Comparison of ENCODE assay signal across 8 mouse cellular contexts in genomic region chr11:110251534-110251933, GRCm38 (mm10). TPM values are rescaled to one million over a fixed set of nuclear protein-coding genes. Genes with fewer than 3 reads are reported as not detected.
A peak's percentile ranks its signal among the peaks of the same experiment; 100 is the strongest.
DNase-seq lines count a peak whose midpoint lies in the region; ATAC-seq and TF ChIP-seq lines count a peak whose summit lies in the region.

Gene Abca6, minus strand, starts transcription at chr11:110251776.

- H3K4me3 ChIP-seq in forebrain, embryonic 16.5 days (replicated peaks; ENCODE audit: low read length) = peak within 1 kb of the TSS; percentile 17
- H3K4me3 ChIP-seq in hindbrain, embryonic 14.5 days (replicated peaks; ENCODE audit: low read length) = peak within 1 kb of the TSS; percentile 16; the same call in 1 of the 2 replicates
- H3K4me3 ChIP-seq in lung, embryonic 14.5 days (ENCODE audit: low read depth, low read length) = peak within 1 kb of the TSS; percentile 19

- peak within 1 kb of the TSS; percentile 36 for H3K4me2 ChIP-seq in forebrain, embryonic 16.5 days (ENCODE audit: low read length)
- peak within 1 kb of the TSS; percentile 47 for H3K4me2 ChIP-seq in hindbrain, embryonic 14.5 days (replicated peaks)
- peak within 1 kb of the TSS; percentile 49 for H3K4me2 ChIP-seq in lung, embryonic 14.5 days

- H3K36me3 ChIP-seq in forebrain, embryonic 16.5 days (ENCODE audit: control insufficient read depth, insufficient read depth) = no peaks in the 10 kb centered on the region
- H3K36me3 ChIP-seq in hindbrain, embryonic 14.5 days (replicated peaks; ENCODE audit: control insufficient read depth, insufficient read depth) = no peaks in the 10 kb centered on the region
- no peaks in the 10 kb centered on the region for H3K36me3 ChIP-seq in lung, embryonic 14.5 days (ENCODE audit: insufficient read depth)

- H3K9me3 ChIP-seq in forebrain, embryonic 16.5 days (ENCODE audit: control insufficient read depth, low read length) = no peaks in the 10 kb centered on the region
- no peaks in the 10 kb centered on the region for H3K9me3 ChIP-seq in hindbrain, embryonic 14.5 days (ENCODE audit: control insufficient read depth, low read length)
- H3K9me3 ChIP-seq in lung, embryonic 14.5 days (ENCODE audit: low read depth, low read length) = no peaks in the 10 kb centered on the region

- peak; percentile 18 for DNase-seq in thymus, postnatal 14 days
- no peak for DNase-seq in thymus, postnatal 0 days (ENCODE audit: low spot score)
- peak; percentile 50 for DNase-seq in hindbrain, embryonic 14.5 days (ENCODE audit: low spot score)
- DNase-seq in lung, embryonic 14.5 days = peak; percentile 71
- DNase-seq in ovary, postnatal 36 days (ENCODE audit: low spot score) = peak; percentile 21
- DNase-seq in layer of hippocampus, adult 9-10 months (ENCODE audit: low spot score) = no peak
- DNase-seq in cerebellum, adult 11-12 months = no peak

- H3K27ac ChIP-seq in forebrain, embryonic 16.5 days (ENCODE audit: low read length) = no peak within 1 kb of the TSS
- H3K27ac ChIP-seq in hindbrain, embryonic 14.5 days = no peak within 1 kb of the TSS
- H3K27ac ChIP-seq in lung, embryonic 14.5 days (ENCODE audit: low read depth) = peak within 1 kb of the TSS; percentile 34; the same call in 1 of the 2 replicates

- no peak for ATAC-seq in forebrain, embryonic 16.5 days
- no peak for ATAC-seq in hindbrain, embryonic 14.5 days (ENCODE audit: low FRiP score)
- ATAC-seq in lung, embryonic 14.5 days (ENCODE audit: insufficient read depth) = peak; percentile 75; the same call in 1 of the 2 replicates

- peak within 1 kb of the TSS; percentile 12; the same call in 1 of the 2 replicates for H3K9ac ChIP-seq in forebrain, embryonic 16.5 days (replicated peaks; ENCODE audit: low read depth, low read length)
- peak within 1 kb of the TSS; percentile 40 for H3K9ac ChIP-seq in hindbrain, embryonic 14.5 days
- no peak within 1 kb of the TSS for H3K9ac ChIP-seq in lung, embryonic 14.5 days

- no peak for TF ChIP-seq CTCF in lung, embryonic 14.5 days (IDR thresholded peaks at IDR 0.05; ENCODE audit: low read depth)

- 0 out of 2 replicates have a peak, but pooled peaks cover 4% of the 10 kb centered on the region for H3K4me1 ChIP-seq in forebrain, embryonic 16.5 days (replicated peaks; ENCODE audit: control insufficient read depth, insufficient read depth, low read length)
- H3K4me1 ChIP-seq in hindbrain, embryonic 14.5 days (replicated peaks; ENCODE audit: control insufficient read depth, insufficient read depth, low read length) = 0 out of 2 replicates have a peak, but pooled peaks cover 4% of the 10 kb centered on the region
- no peaks in the 10 kb centered on the region for H3K4me1 ChIP-seq in lung, embryonic 14.5 days (ENCODE audit: insufficient read depth)

- H3K27me3 ChIP-seq in forebrain, embryonic 16.5 days (replicated peaks; ENCODE audit: control insufficient read depth, insufficient read depth, low read length) = no peaks in the 10 kb centered on the region
- H3K27me3 ChIP-seq in hindbrain, embryonic 14.5 days (ENCODE audit: control insufficient read depth, insufficient read depth, low read length) = no peaks in the 10 kb centered on the region
- H3K27me3 ChIP-seq in lung, embryonic 14.5 days (ENCODE audit: insufficient read depth, low read length) = no peaks in the 10 kb centered on the region

- WGBS in forebrain, embryonic 16.5 days = 18% methylated on average over 8 of the region's 8 CpGs
- WGBS in hindbrain, embryonic 14.5 days = 15% methylated on average over 8 of the region's 8 CpGs
- 6% methylated on average over 8 of the region's 8 CpGs for WGBS in lung, embryonic 14.5 days

RNA-seq across cellular contexts. Expression of gene Abca6, which starts in this region (rescaled TPM):
- polyA plus RNA-seq in thymus, postnatal 0 days (2015; fragmentation: Nextera tagmentation; extraction: Ambion mirVana) = 0.27 and 0.43 TPM in 2 replicates
- polyA plus RNA-seq in forebrain, embryonic 16.5 days (2015; fragmentation: Nextera tagmentation; extraction: Ambion mirVana) = 0.11 and 0.52 TPM in 2 replicates
- 0.44 TPM in 2 replicates for polyA plus RNA-seq in hindbrain, embryonic 14.5 days (2014; fragmentation: Nextera tagmentation; extraction: Ambion mirVana)
- polyA plus RNA-seq in lung, embryonic 14.5 days (2014; fragmentation: Nextera tagmentation; extraction: Ambion mirVana) = 2.1 and 2.2 TPM in 2 replicates

Comparison
In these comparisons a context has a peak if more than half of its experiments do, and no peak if none do; other contexts are left out.
1. DNase-seq: peak in thymus, postnatal 14 days (single experiment), lung, embryonic 14.5 days (single experiment) and ovary, postnatal 36 days (single experiment); none in thymus, postnatal 0 days (single experiment), layer of hippocampus, adult 9-10 months (single experiment) and cerebellum, adult 11-12 months (single experiment).
2. Peak in DNase-seq, H3K4me3 ChIP-seq, H3K9ac ChIP-seq and H3K4me2 ChIP-seq in hindbrain, embryonic 14.5 days; RNA of the gene not detected or under 1 TPM.
3. Peak in every context shown above with its lines, with median percentiles within 50 percentile points of each other: H3K4me2 ChIP-seq and H3K4me3 ChIP-seq.